Comparison of ENCODE assay signal across 12 mouse cellular contexts in genomic region chr10:53329257-53329656, GRCm38 (mm10). TPM values are rescaled to one million over a fixed set of nuclear protein-coding genes. Genes with fewer than 3 reads are reported as not detected.
"Had no signal": no experiment of that assay in that cellular context is flagged by ENCODE, and none has a peak within 500 bp of the region (broad histone marks: within the 10 kb centered on the region; RNA-seq: fewer than 3 reads in every experiment).

No protein-coding gene starts in this region.

- ATAC-seq: midbrain, embryonic 13.5 days had no signal

- H3K9me3 ChIP-seq: limb, embryonic 13.5 days; midbrain, embryonic 13.5 days had no signal

- H3K36me3 ChIP-seq: limb, embryonic 13.5 days; midbrain, embryonic 13.5 days had no signal

- H3K27ac ChIP-seq: limb, embryonic 13.5 days; liver, embryonic 14.5 days; midbrain, embryonic 13.5 days had no signal

- H3K4me3 ChIP-seq: limb, embryonic 13.5 days; midbrain, embryonic 13.5 days had no signal

- H3K4me2 ChIP-seq: limb, embryonic 13.5 days; midbrain, embryonic 13.5 days had no signal

- H3K9ac ChIP-seq: limb, embryonic 13.5 days; liver, embryonic 14.5 days; midbrain, embryonic 13.5 days had no signal

- DNase-seq: kidney, postnatal 36 days; left cerebral cortex, postnatal 4 days; lung, adult 18-20 months; lung, postnatal 36 days; right cerebral cortex, adult 18-20 months; right cerebral cortex, postnatal 25 days; thymus, postnatal 36 days had no signal

- H3K27me3 ChIP-seq: limb, embryonic 13.5 days; midbrain, embryonic 13.5 days had no signal

- H3K4me1 ChIP-seq: midbrain, embryonic 13.5 days had no signal

RNA-seq across cellular contexts. Expression of gene Pln, which starts 8.2 kb away (rescaled TPM):
- total RNA-seq: midbrain, postnatal 0 days had no signal
- polyA plus RNA-seq: liver, adult 2 months had no signal
